Mouse (Mus musculus) liver, embryonic 13.5 days (tissue): ENCODE measurements around the gene Ttc39a. TPM values are rescaled to one million over a fixed set of nuclear protein-coding genes. Genes with fewer than 3 reads are reported as not detected.

Experiments
- ATAC-seq: fragments of 200-750 bp; cut with Nextera tagmentation; 2 replicates; pipeline ENCODE4 v1.8.0; 2017; ENCODE audit warnings: low read depth, mild to moderate bottlenecking, moderate number of reproducible peaks, moderate library complexity
- DNase-seq: peaks from one replicate; pipeline ENCODE4 v3.0.0; 2022
- H3K27ac ChIP-seq: fragments of 300-500 bp; sonication (generic); 2 replicates; pipeline ENCODE4 v1.5.1; 2015; ENCODE audit warnings: moderate library complexity, mild to moderate bottlenecking, inconsistent platforms
- H3K27me3 ChIP-seq: fragments of 300-500 bp; sonication (generic); 2 replicates; pipeline ENCODE4 v1.6.1; 2015; ENCODE audit warnings: mild to moderate bottlenecking, inconsistent platforms
- H3K36me3 ChIP-seq: fragments of 300-500 bp; sonication (generic); 2 replicates; pipeline ENCODE4 v1.6.1; 2015; ENCODE audit warnings: mild to moderate bottlenecking, inconsistent platforms
- H3K4me1 ChIP-seq: fragments of 300-500 bp; sonication (generic); replicated peaks from 2 replicates; pipeline ENCODE4 v1.6.1; 2015; ENCODE audit warnings: inconsistent platforms
- H3K4me2 ChIP-seq: fragments of 300-500 bp; sonication (generic); 2 replicates; pipeline ENCODE4 v1.6.1; 2015; ENCODE audit warnings: inconsistent platforms, mild to moderate bottlenecking, moderate library complexity
- H3K4me3 ChIP-seq: fragments of 300-500 bp; sonication (generic); replicated peaks from 2 replicates; pipeline ENCODE4 v1.5.1; 2015; ENCODE audit warnings: mild to moderate bottlenecking, inconsistent platforms
- H3K9ac ChIP-seq: fragments of 300-500 bp; sonication (generic); 2 replicates; pipeline ENCODE4 v1.6.1; 2015; ENCODE audit warnings: mild to moderate bottlenecking, inconsistent platforms
- H3K9me3 ChIP-seq: fragments of 300-500 bp; sonication (generic); replicated peaks from 2 replicates; pipeline ENCODE4 v1.6.1; 2016; ENCODE audit warnings: inconsistent platforms
- WGBS: fragments of 180-500 bp; shearing (Covaris S2); methylation state at CpG from one replicate; pipeline ENCODE4 v1.1.7; 2015; ENCODE audit not compliant: insufficient replicate concordance; 5-methylcytosine and 5-hydroxymethylcytosine counted together
- polyA plus RNA-seq: library from polyadenylated mRNA; unstranded; fragments of >200 nt; fragmentation: Nextera tagmentation; extraction: Ambion mirVana; gene quantifications from 2 replicates; pipeline ENCODE4 v1.2.1, GENCODE M21; 2015

Ttc39a gene
- polyA plus RNA-seq, 1 experiment from 2014 or later: 14.2 TPM

GRCm38 (mm10) chr4:109406054-109406485 lies 353 bp upstream of the Ttc39a start:
- Histone ChIP-seq H3K4me2 (peak overlapping the region; percentile 89), H3K4me1 (peaks cover 89% of the 10 kb centered on the region), H3K9me3 (no peaks in the 10 kb centered on the region), H3K27me3 (no peaks in the 10 kb centered on the region), H3K9ac (peak overlapping the region; percentile 92), H3K27ac (peak overlapping the region; percentile 98), H3K36me3 (peaks cover 34% of the 10 kb centered on the region), H3K4me3 (peak overlapping the region; percentile 78)
- ATAC-seq (peak; percentile 77), DNase-seq (peak; percentile 81)
- WGBS: under 1% methylated on average over 3 of the region's 3 CpGs

DNA sequence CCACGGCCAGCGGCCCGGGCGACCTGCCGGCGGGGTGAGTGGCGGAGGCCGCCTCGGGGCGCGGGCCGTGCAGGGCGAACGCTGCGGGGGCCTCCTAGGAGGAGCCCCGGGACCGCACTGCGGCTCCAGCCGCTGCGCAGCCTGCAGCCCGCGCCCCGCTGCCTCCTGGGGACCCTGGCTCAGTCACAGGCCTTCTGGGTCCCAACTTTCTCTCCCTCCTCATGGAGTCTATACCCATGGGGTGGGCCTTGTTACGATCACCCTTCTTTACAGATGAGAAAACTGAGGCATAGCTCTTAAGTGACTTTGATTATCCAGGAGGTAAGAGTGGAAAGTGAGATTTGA lies 725 bp downstream of the Ttc39a start:
- DNase-seq: no peak
- H3K4me3 ChIP-seq: peak overlapping the region; percentile 78
- peaks cover 25% of the 10 kb centered on the region for H3K36me3 ChIP-seq
- H3K9me3 ChIP-seq: no peaks in the 10 kb centered on the region
- ATAC-seq: no peak
- peak overlapping the region; percentile 89 for H3K4me2 ChIP-seq
- 4% methylated on average over 24 of the region's 24 CpGs for WGBS
- H3K4me1 ChIP-seq: peaks cover 93% of the 10 kb centered on the region
- peak overlapping the region; percentile 98 for H3K27ac ChIP-seq
- H3K27me3 ChIP-seq: no peaks in the 10 kb centered on the region
- H3K9ac ChIP-seq: peak overlapping the region; percentile 92

GRCm38 (mm10) chr4:109407701-109408485 lies 1.5 kb downstream of the Ttc39a start:
- no peak for ATAC-seq
- 83% methylated on average over 9 of the region's 9 CpGs for WGBS
- H3K9ac ChIP-seq: peak overlapping the region; percentile 92

DNA sequence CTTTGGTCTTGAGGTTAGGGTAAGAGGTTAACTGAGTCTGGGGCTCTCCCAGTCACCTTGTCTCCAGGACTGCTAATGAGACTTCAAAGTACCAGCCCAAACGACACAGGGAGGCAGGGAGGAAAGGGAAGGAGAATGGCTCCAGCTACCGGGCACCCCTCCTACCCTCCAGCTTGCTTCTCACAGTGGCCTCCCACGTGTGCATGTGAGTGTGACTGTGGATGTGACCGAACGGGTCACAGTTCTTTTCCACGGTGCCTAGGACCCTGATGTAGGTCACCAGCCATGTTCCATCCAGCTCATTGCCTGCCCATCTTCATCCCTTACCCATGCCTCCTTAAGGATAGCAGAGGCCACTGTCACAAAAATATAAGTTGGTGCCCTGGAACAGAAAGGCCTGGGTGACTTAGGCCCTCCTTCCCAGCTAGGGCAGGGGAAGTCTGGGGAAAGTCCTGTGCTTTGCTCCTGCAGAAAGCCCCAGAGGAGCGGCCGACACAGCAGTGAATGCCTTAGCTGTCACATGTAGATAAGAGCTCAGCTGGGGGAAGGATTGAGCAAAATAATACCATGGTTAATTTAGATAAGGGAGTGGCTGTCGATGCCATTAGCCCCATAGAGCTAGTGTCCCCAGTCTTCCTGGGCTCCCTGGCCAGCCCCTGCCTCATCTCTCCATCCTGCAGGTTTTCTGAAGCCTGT lies 4.4 kb downstream of the Ttc39a start:
- ATAC-seq: peak; percentile 87
- WGBS: 40% methylated on average over 9 of the region's 9 CpGs
- DNase-seq: peak; percentile 82
- H3K27me3 ChIP-seq: no peaks in the 10 kb centered on the region
- peak overlapping the region; percentile 92 for H3K9ac ChIP-seq
- no peaks in the 10 kb centered on the region for H3K36me3 ChIP-seq
- H3K4me1 ChIP-seq: peaks cover 86% of the 10 kb centered on the region
- H3K27ac ChIP-seq: peak overlapping the region; percentile 98
- peak overlapping the region; percentile 89 for H3K4me2 ChIP-seq
- H3K9me3 ChIP-seq: no peaks in the 10 kb centered on the region
- H3K4me3 ChIP-seq: peak overlapping the region; percentile 43

More at GRCm38 (mm10) chr4:109407701-109408485, 1.5 kb downstream of the Ttc39a start:
- no peak for DNase-seq
- Histone ChIP-seq H3K4me2 (peak overlapping the region; percentile 89), H3K36me3 (peaks cover 18% of the 10 kb centered on the region), H3K27me3 (no peaks in the 10 kb centered on the region), H3K4me3 (peak overlapping the region; percentile 78), H3K4me1 (peaks cover 94% of the 10 kb centered on the region), H3K27ac (peak overlapping the region; percentile 98), H3K9me3 (no peaks in the 10 kb centered on the region)

DNA sequence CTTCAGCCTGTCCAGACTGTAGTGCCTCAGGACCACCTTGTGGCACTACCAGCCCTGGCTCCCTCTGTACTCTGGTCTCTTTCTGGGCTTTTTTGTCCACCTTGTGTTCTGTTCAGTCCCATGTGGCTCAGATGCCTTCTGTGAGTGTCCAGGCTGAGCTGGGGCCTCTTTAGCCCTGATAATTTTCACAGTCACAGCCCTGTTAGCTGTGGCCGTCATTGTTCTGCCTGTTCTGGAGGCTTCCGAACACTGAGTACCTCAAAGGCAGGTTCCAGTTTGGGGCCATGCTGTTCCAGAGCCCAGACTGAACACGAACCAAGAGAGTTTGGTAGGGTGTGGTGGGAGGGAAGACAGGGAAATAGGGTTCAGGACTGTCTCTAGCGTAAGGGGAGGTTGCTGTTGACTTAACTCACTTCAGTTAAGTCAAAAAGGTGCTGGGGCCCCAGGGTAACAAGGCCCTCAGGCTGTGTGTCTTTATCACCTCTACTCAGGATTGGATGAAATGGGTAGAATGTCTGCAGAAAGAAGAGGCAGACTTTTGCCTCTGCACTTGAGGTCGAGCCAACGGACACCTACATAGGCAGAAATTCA lies 5.0 kb downstream of the Ttc39a start:
- H3K4me3 ChIP-seq: peak overlapping the region; percentile 43
- H3K4me2 ChIP-seq: peak overlapping the region; percentile 89
- ATAC-seq (peak; percentile 55), DNase-seq (peak; percentile 51)
- 16% methylated on average over 6 of the region's 6 CpGs for WGBS
- H3K4me1 ChIP-seq: peaks cover 80% of the 10 kb centered on the region
- peak overlapping the region; percentile 98 for H3K27ac ChIP-seq
- H3K9me3 ChIP-seq: no peaks in the 10 kb centered on the region
- no peaks in the 10 kb centered on the region for H3K36me3 ChIP-seq
- H3K9ac ChIP-seq: peak overlapping the region; percentile 75
- no peaks in the 10 kb centered on the region for H3K27me3 ChIP-seq

GRCm38 (mm10) chr4:109412233-109412632 lies 5.8 kb downstream of the Ttc39a start:
- H3K9ac ChIP-seq: peak overlapping the region; percentile 75
- H3K4me3 ChIP-seq: peak overlapping the region; percentile 43
- H3K36me3 ChIP-seq: no peaks in the 10 kb centered on the region
- H3K4me1 ChIP-seq: peaks cover 76% of the 10 kb centered on the region
- peak overlapping the region; percentile 89 for H3K4me2 ChIP-seq
- H3K27me3 ChIP-seq: no peaks in the 10 kb centered on the region
- DNase-seq: no peak
- WGBS: 80% methylated on average over 5 of the region's 5 CpGs
- no peak for ATAC-seq
- peak overlapping the region; percentile 98 for H3K27ac ChIP-seq
- H3K9me3 ChIP-seq: no peaks in the 10 kb centered on the region

GRCm38 (mm10) chr4:109417998-109418397 lies 11.6 kb downstream of the Ttc39a start:
- H3K9ac ChIP-seq: no peak overlapping the region
- ATAC-seq: no peak
- no peaks in the 10 kb centered on the region for H3K27me3 ChIP-seq
- WGBS: 72% methylated on average over 1 of the region's 1 CpGs
- DNase-seq: no peak
- H3K4me1 ChIP-seq: peaks cover 40% of the 10 kb centered on the region
- H3K4me2 ChIP-seq: no peak overlapping the region
- no peak overlapping the region for H3K4me3 ChIP-seq
- 0 out of 2 replicates have a peak, but pooled peaks cover 4% of the 10 kb centered on the region for H3K36me3 ChIP-seq
- no peak overlapping the region; the same call in 1 of the 2 replicates for H3K27ac ChIP-seq
- no peaks in the 10 kb centered on the region for H3K9me3 ChIP-seq

DNA sequence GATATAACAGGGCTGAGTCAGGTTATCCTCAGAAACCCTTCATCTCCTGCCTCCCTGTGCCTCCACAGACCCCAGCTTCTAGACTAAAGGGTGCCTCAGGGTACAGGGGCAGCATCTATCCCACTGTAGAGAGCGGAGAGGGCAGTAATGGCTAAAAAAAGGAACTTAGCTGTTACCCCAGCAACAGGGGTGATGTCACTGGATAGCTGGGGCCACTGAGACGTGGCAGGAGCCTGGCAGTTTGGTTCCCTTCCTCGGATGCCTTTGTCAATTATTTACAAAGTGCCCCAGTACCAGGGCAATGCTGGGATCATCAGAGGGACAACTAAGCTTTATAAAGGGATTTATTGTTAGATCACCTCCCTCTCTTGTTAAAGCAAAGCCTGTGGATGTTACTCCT lies 12.6 kb downstream of the Ttc39a start:
- DNase-seq (no peak), ATAC-seq (0 out of 2 replicates have a peak, but pooled peaks have one; percentile 12)
- 0 out of 2 replicates have a peak, but pooled peaks cover 4% of the 10 kb centered on the region for H3K36me3 ChIP-seq
- H3K4me3 ChIP-seq: no peak overlapping the region
- H3K27me3 ChIP-seq: no peaks in the 10 kb centered on the region
- H3K4me1 ChIP-seq: peaks cover 31% of the 10 kb centered on the region
- WGBS: 17% methylated on average over 3 of the region's 3 CpGs
- no peaks in the 10 kb centered on the region for H3K9me3 ChIP-seq
- peak overlapping the region; percentile 26; the same call in 1 of the 2 replicates for H3K9ac ChIP-seq
- peak overlapping the region; percentile 50 for H3K27ac ChIP-seq
- H3K4me2 ChIP-seq: no peak overlapping the region

DNA sequence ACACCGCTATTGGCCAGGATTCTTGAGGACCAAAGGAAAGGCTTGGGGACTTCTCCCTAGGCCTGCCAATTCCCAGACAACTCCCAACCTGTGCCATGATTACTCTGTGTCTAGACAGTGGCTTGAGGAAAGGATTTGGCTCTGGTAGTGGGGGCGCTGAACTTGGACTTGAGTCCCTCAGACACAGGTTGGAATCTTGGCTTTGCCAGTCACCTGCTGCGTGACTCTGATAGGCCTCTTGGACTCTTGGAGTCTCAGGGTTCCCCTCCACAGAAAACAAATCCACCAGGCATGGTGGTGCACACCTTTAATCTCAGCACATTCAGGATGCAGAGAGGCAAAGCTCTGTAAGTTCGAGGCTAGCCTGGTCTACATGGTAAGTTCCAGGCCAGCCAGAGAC lies 13.1 kb downstream of the Ttc39a start:
- ATAC-seq: no peak
- WGBS: 76% methylated on average over 4 of the region's 4 CpGs
- no peaks in the 10 kb centered on the region for H3K9me3 ChIP-seq
- H3K36me3 ChIP-seq: 0 out of 2 replicates have a peak, but pooled peaks cover 4% of the 10 kb centered on the region
- no peak overlapping the region for H3K27ac ChIP-seq
- no peak for DNase-seq
- no peaks in the 10 kb centered on the region for H3K27me3 ChIP-seq
- H3K4me3 ChIP-seq: no peak overlapping the region
- no peak overlapping the region for H3K9ac ChIP-seq
- peaks cover 26% of the 10 kb centered on the region for H3K4me1 ChIP-seq
- H3K4me2 ChIP-seq: no peak overlapping the region

GRCm38 (mm10) chr4:109420138-109420795 lies 13.8 kb downstream of the Ttc39a start:
- Histone ChIP-seq H3K4me1 (peaks cover 21% of the 10 kb centered on the region), H3K36me3 (0 out of 2 replicates have a peak, but pooled peaks cover 4% of the 10 kb centered on the region), H3K4me2 (no peak overlapping the region), H3K4me3 (no peak overlapping the region), H3K27ac (no peak overlapping the region), H3K9me3 (no peaks in the 10 kb centered on the region), H3K27me3 (no peaks in the 10 kb centered on the region), H3K9ac (no peak overlapping the region)
- 60% methylated on average over 8 of the region's 8 CpGs for WGBS
- DNase-seq (no peak), ATAC-seq (peak; percentile 51; the same call in 1 of the 2 replicates)

DNA sequence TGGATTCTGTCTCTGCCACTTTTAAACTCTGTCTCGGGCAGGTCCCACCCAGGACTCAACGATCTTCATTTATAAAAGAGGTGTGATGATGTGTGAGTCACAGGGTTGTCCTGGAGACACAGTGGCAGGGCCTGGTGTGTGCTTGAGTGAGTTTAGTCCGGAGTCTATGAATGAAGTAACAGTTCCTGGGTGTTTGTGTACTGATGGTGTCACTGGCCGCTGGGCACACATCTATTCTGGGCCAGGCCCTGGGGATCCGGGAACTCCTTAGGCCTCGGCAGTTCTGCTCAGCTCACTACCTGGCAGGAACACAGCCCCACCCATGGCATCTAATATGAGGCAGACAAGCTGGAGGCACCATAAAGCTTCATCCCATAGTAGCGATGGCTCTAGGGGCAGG lies 15.2 kb downstream of the Ttc39a start:
- no peak overlapping the region for H3K4me3 ChIP-seq
- 81% methylated on average over 7 of the region's 7 CpGs for WGBS
- no peak for ATAC-seq

More for the DNA sequence above, 15.2 kb downstream of the Ttc39a start:
- DNase-seq: no peak
- no peak overlapping the region for H3K9ac ChIP-seq
- H3K4me1 ChIP-seq: peaks cover 29% of the 10 kb centered on the region
- H3K9me3 ChIP-seq: no peaks in the 10 kb centered on the region
- 0 out of 2 replicates have a peak, but pooled peaks cover 4% of the 10 kb centered on the region for H3K36me3 ChIP-seq
- H3K27ac ChIP-seq: no peak overlapping the region
- H3K4me2 ChIP-seq: no peak overlapping the region
- H3K27me3 ChIP-seq: no peaks in the 10 kb centered on the region
